Mouse (Mus musculus) cerebellum, adult 9-11 months (tissue): ENCODE measurements around the gene Stk38.

Experiments
- DNase-seq: peaks from one replicate; pipeline ENCODE4 v3.0.0; 2022

Gene Stk38

GRCm38 (mm10) chr17:28924957-28925595 is 82.7 kb downstream of the Stk38 start:
- DNase-seq = no peak

GRCm38 (mm10) chr17:28922096-28922495 is 85.7 kb downstream of the Stk38 start:
- DNase-seq = no peak

DNA sequence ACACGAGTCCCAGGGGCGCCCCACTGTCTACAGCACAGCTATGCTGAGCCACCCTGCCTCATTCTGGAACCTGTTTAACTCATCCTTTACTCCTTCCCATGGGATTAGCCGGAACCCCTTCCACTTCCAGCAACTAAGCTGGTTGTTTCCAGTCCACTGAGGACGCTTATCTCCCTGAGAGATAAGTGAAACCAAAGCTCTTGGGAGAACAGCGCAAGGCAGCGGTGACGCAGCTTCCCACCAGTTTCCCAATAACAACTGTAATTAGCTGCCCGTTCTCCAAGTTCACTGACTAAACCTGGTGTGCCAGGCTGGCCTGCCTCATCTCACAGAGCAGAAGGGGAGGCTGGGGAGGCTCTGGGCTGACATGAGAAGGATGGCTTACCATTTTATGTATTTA is 86.7 kb downstream of the Stk38 start:
- no peak for DNase-seq
